8 mouse cellular contexts compared by ENCODE assay signal in the genomic region with DNA sequence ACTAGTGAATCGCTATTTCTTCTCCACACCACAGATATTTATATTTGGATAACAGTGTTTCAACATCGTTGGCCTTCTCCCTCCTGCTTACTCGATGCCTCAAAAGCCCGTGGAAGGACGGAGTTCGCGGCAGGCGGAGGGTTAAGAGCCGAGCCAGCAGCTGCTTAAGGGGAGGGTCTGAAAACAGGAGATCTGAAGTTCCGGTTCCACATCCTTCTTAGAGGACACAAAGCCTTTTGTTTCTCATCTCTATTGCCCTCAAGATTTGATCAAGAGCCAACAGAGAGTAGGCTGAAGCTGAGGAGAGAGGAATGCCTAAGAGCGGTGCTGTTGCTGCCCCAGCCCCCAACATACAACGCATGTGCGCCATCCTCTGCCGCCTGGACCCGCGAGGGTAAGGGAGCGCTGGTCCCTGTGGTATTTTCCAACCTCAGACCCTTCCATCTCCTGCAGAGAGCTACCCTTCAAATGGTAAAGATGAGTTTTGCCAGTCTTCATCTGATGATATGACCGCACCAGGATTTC. TPM values are rescaled to one million over a fixed set of nuclear protein-coding genes. Genes with fewer than 3 reads are reported as not detected.
DNase-seq lines count a peak whose midpoint lies in the region; ATAC-seq and TF ChIP-seq lines count a peak whose summit lies in the region.

No protein-coding gene starts in this region.

- H3K27ac ChIP-seq in forebrain, embryonic 16.5 days (ENCODE audit: low read length) = no peak overlapping the region
- H3K27ac ChIP-seq in limb, embryonic 15.5 days = 0 out of 2 replicates have a peak overlapping the region, but pooled peaks have one; percentile 9
- H3K27ac ChIP-seq in thymus, adult 2 months (ENCODE audit: control insufficient read depth, insufficient read depth, low read length) = peak overlapping the region; percentile 58

- H3K9me3 ChIP-seq in forebrain, embryonic 16.5 days (ENCODE audit: control insufficient read depth, low read length) = no peaks in the 10 kb centered on the region
- H3K9me3 ChIP-seq in limb, embryonic 15.5 days = no peaks in the 10 kb centered on the region

- TF ChIP-seq CTCF in thymus, adult 2 months (IDR thresholded peaks at IDR 0.05; ENCODE audit: borderline replicate concordance, control insufficient read depth, extremely low read depth, insufficient read depth, low read length, poor library complexity) = no peak

- 0 out of 2 replicates have a peak, but pooled peaks have one; percentile 31 for ATAC-seq in forebrain, embryonic 16.5 days
- no peak for ATAC-seq in limb, embryonic 15.5 days (ENCODE audit: insufficient number of reproducible peaks, low FRiP score, low TSS enrichment, low read depth)

- H3K4me2 ChIP-seq in forebrain, embryonic 16.5 days (ENCODE audit: low read length) = peak overlapping the region; percentile 44
- H3K4me2 ChIP-seq in limb, embryonic 15.5 days = peak overlapping the region; percentile 35

- peaks cover 3% of the 10 kb centered on the region; the same call in 1 of the 2 replicates for H3K4me1 ChIP-seq in forebrain, embryonic 16.5 days (replicated peaks; ENCODE audit: control insufficient read depth, insufficient read depth, low read length)
- H3K4me1 ChIP-seq in limb, embryonic 15.5 days = peaks cover 24% of the 10 kb centered on the region
- H3K4me1 ChIP-seq in thymus, adult 2 months (replicated peaks; ENCODE audit: control insufficient read depth, insufficient read depth, low read length) = peaks cover 58% of the 10 kb centered on the region

- peak overlapping the region; percentile 22; the same call in 1 of the 2 replicates for H3K9ac ChIP-seq in forebrain, embryonic 16.5 days (replicated peaks; ENCODE audit: low read depth, low read length)
- no peak overlapping the region for H3K9ac ChIP-seq in limb, embryonic 15.5 days

- H3K27me3 ChIP-seq in forebrain, embryonic 16.5 days (replicated peaks; ENCODE audit: control insufficient read depth, insufficient read depth, low read length) = no peaks in the 10 kb centered on the region
- H3K27me3 ChIP-seq in limb, embryonic 15.5 days = no peaks in the 10 kb centered on the region
- no peaks in the 10 kb centered on the region for H3K27me3 ChIP-seq in thymus, adult 2 months (ENCODE audit: control insufficient read depth, insufficient read depth, low read length)

- peak; percentile 47 for DNase-seq in lung, postnatal 10 days
- DNase-seq in lung, adult 18-20 months = no peak
- DNase-seq in thymus, adult 2 months = peak; percentile 49
- DNase-seq in adrenal gland, adult 18-20 months (ENCODE audit: low spot score in 2 of 2) = no peak
- DNase-seq in natural killer cell, adult 2 months (ENCODE audit: low spot score in 2 of 2) = no peak
- DNase-seq in right cerebral cortex, postnatal 25 days = no peak

- no peaks in the 10 kb centered on the region for H3K36me3 ChIP-seq in forebrain, embryonic 16.5 days (ENCODE audit: control insufficient read depth, insufficient read depth)
- H3K36me3 ChIP-seq in limb, embryonic 15.5 days = no peaks in the 10 kb centered on the region
- H3K36me3 ChIP-seq in thymus, adult 2 months (ENCODE audit: control insufficient read depth, insufficient read depth, low read length) = no peaks in the 10 kb centered on the region

- WGBS in forebrain, embryonic 16.5 days = 23% methylated on average over 18 of the region's 18 CpGs
- WGBS in limb, embryonic 15.5 days = 49% methylated on average over 18 of the region's 18 CpGs
- WGBS in thymus, adult 2 months = 3% methylated on average over 18 of the region's 18 CpGs

- H3K4me3 ChIP-seq in forebrain, embryonic 16.5 days (replicated peaks; ENCODE audit: low read length) = peak overlapping the region; percentile 24
- peak overlapping the region; percentile 22 for H3K4me3 ChIP-seq in limb, embryonic 15.5 days
- H3K4me3 ChIP-seq in thymus, adult 2 months (ENCODE audit: control insufficient read depth, insufficient read depth, low read length) = peak overlapping the region; percentile 32

- TF ChIP-seq POLR2A in thymus, adult 2 months (IDR thresholded peaks at IDR 0.05; ENCODE audit: control insufficient read depth, extremely low read depth, insufficient read depth, low read length, poor library complexity) = no peak

RNA-seq across cellular contexts. Expression of gene Gne, which starts 22.4 kb away (rescaled TPM):
- 29.2 and 30.6 TPM in 2 replicates for polyA plus RNA-seq in forebrain, embryonic 16.5 days (2015; fragmentation: Nextera tagmentation; extraction: Ambion mirVana)
- 26.2 and 26.6 TPM in 2 replicates for polyA plus RNA-seq in limb, embryonic 15.5 days (2015; fragmentation: Nextera tagmentation; extraction: Ambion mirVana)
- 28.0 and 32.0 TPM in 2 replicates for polyA plus RNA-seq in thymus, adult 2 months (2012; rRNA removed)
- 10 to 100 TPM; 30.1 to 35.3 TPM for total RNA-seq in adrenal gland, adult 18-20 months (2021)

Comparison
In these comparisons a context has a peak if more than half of its experiments do, and no peak if none do; other contexts are left out.
1. DNase-seq: peak in lung, postnatal 10 days (single experiment) and thymus, adult 2 months (single experiment); none in lung, adult 18-20 months (0 of 2), adrenal gland, adult 18-20 months (0 of 2), natural killer cell, adult 2 months (0 of 2) and right cerebral cortex, postnatal 25 days (single experiment).
2. Peak in every context shown above with its lines, with median percentiles within 50 percentile points of each other: H3K4me3 ChIP-seq.